Mouse (Mus musculus) ES-E14 (cell line): ENCODE results near the gene Gm10945. TPM values are rescaled to one million over a fixed set of nuclear protein-coding genes. Genes with fewer than 3 reads are reported as not detected.
A peak's percentile ranks its signal among the peaks of the same experiment; 100 is the strongest.

Experiments
- DNase-seq: peaks from one replicate; pipeline ENCODE4 v3.0.0-alpha.2; 2013; ENCODE audit warnings: low read depth, low spot score
- H3K27ac ChIP-seq: 2 replicates; pipeline ENCODE4 v1.5.1; 2012; ENCODE audit warnings: low read depth, mild to moderate bottlenecking, low read length, moderate library complexity, mixed read lengths; ENCODE audit not compliant: poor library complexity, insufficient read depth, severe bottlenecking
- H3K36me3 ChIP-seq: 2 replicates; pipeline ENCODE4 v1.6.1; 2012; ENCODE audit warnings: mild to moderate bottlenecking, low read length, moderate library complexity, mixed read lengths; ENCODE audit not compliant: control insufficient read depth, poor library complexity, insufficient read depth, severe bottlenecking
- H3K4me1 ChIP-seq, 2 experiments: fragments of 150-350 bp in 1 of 2; sonication (generic) in 1 of 2; 2 replicates each; pipeline ENCODE4 v1.6.1; 2012; ENCODE audit warnings: low read length in 2 of 2, mild to moderate bottlenecking in 1 of 2, mixed read lengths in 1 of 2; ENCODE audit not compliant: control insufficient read depth in 2 of 2, insufficient read depth in 2 of 2, poor library complexity in 1 of 2
- H3K4me3 ChIP-seq, 2 experiments: fragments of 150-350 bp in 1 of 2; sonication (generic) in 1 of 2; 2 replicates each; pipeline ENCODE4 v1.5.1; 2012; ENCODE audit warnings: low read length in 2 of 2, low read depth in 1 of 2, mild to moderate bottlenecking in 1 of 2, mixed read lengths in 1 of 2; ENCODE audit not compliant: insufficient read depth in 1 of 2, poor library complexity in 1 of 2, severe bottlenecking in 1 of 2
- H3K9ac ChIP-seq: 2 replicates; pipeline ENCODE4 v1.6.1; 2012; ENCODE audit warnings: low read depth, mild to moderate bottlenecking, low read length, mixed read lengths; ENCODE audit not compliant: poor library complexity, insufficient read depth, severe bottlenecking
- H3K9me3 ChIP-seq: fragments of 150-350 bp; sonication (generic); 2 replicates; pipeline ENCODE4 v1.6.1; 2012; ENCODE audit warnings: low read depth, mild to moderate bottlenecking, low read length; ENCODE audit not compliant: control insufficient read depth, insufficient read depth
- CHD2 ChIP-seq: IDR thresholded peaks from 2 replicates; pipeline ENCODE4 v1.6.1; 2014; ENCODE audit warnings: mild to moderate bottlenecking, low read depth, low read length, inconsistent platforms
- HCFC1 ChIP-seq: IDR thresholded peaks from 2 replicates; pipeline ENCODE4 v1.6.1; 2012; ENCODE audit warnings: low read length, inconsistent platforms, borderline replicate concordance; ENCODE audit not compliant: insufficient read depth
- MAFK ChIP-seq: IDR thresholded peaks from 2 replicates; pipeline ENCODE4 v1.6.1; 2014; ENCODE audit warnings: mild to moderate bottlenecking, low read depth, low read length, inconsistent platforms; ENCODE audit not compliant: insufficient read depth
- ZC3H11A ChIP-seq: IDR thresholded peaks from 2 replicates; pipeline ENCODE4 v1.6.1; 2012; ENCODE audit warnings: low read depth, mild to moderate bottlenecking, inconsistent platforms, low read length, borderline replicate concordance
- ZNF384 ChIP-seq: IDR thresholded peaks from 2 replicates; pipeline ENCODE4 v1.6.1; 2012; ENCODE audit warnings: low read depth, low read length, inconsistent platforms
- in situ Hi-C, 2 experiments: fragments of 600-800 bp; cut with MboI; formaldehyde crosslinking; loops; one replicate each; pipeline ENCODE4 v1.15.1; 2025; ENCODE audit warnings: low sequenced_read_pairs in 2 of 2, inconsistent platforms in 1 of 2; ENCODE audit not compliant: unreplicated experiment in 2 of 2
- total RNA-seq: library from RNA; depleted of rRNA; stranded (reverse); fragments of 300-350 nt; gene quantifications from 2 replicates; pipeline ENCODE4 v1.2.3, GENCODE M21; 2012; rRNA removed

The Gm10945 gene
- total RNA-seq, 1 experiment: not detected

GRCm38 (mm10) chr10:6694218-6694850 is 67.2 kb downstream of the Gm10945 start:
- Histone ChIP-seq H3K36me3 (no peaks in the 10 kb centered on the region), H3K9ac (no peak overlapping the region), H3K4me3 (no peak overlapping the region), H3K27ac (no peak overlapping the region), H3K9me3 (no peaks in the 10 kb centered on the region), H3K4me1 (no peaks in the 10 kb centered on the region)
- TF ChIP-seq HCFC1: no peak
- no peak for TF ChIP-seq ZC3H11A
- TF ChIP-seq ZNF384: no peak
- TF ChIP-seq MAFK: no peak
- TF ChIP-seq CHD2: no peak
- in situ Hi-C loops: no loop called here
- peak; percentile 50 for DNase-seq

Other genes starting within 250 kb of the Gm10945 start
- not detected in 2 replicates for gene Oprm1, start 3.3 kb downstream of the Gm10945 start, total RNA-seq